Mouse (Mus musculus) heart, postnatal 14 days (tissue): Measurements from ENCODE around the gene Aire. TPM values are rescaled to one million over a fixed set of nuclear protein-coding genes. Genes with fewer than 3 reads are reported as not detected.
A peak's percentile ranks its signal among the peaks of the same experiment; 100 is the strongest.
"Not testable (repeated sequence)": the region's sequence is repeated elsewhere in the genome, so short reads cannot be mapped to it uniquely, and the experiment has no call there.

Experiments
- DNase-seq, 2 experiments: peaks; one replicate each; pipeline ENCODE4 v3.0.0; 2021 to 2022
- intact Hi-C: fragments of 180-260 bp; cut with DNase I; formaldehyde crosslinking; loops from one replicate; pipeline ENCODE4 v1.15.1; 2025
- total RNA-seq, 2 experiments: library from RNA; stranded (reverse); gene quantifications; 2 replicates each; pipeline ENCODE4 v1.2.3; 2021

Gene Aire
- total RNA-seq, 2 experiments from 2014 or later = 0.12 TPM; not detected in 1

DNA sequence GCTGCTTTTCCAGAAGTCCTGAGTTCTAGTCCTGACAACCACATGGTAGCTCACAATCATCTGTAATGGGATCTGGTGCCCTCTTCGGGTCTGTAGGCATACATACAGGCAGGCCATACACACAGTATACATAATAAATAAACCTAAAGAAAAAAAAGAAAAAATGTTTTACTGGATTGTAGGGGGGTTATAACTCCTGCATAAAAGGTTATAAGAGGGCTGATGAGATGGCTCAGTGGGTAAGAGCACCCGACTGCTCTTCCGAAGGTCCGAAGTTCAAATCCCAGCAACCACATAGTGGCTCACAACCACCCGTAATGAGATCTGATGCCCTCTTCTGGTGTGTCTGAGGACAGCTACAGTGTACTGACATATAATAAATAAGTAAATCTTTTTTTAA lies 32.3 kb downstream of the Aire start:
- DNase-seq = not testable (repeated sequence)
- intact Hi-C loops = loop anchor here (10.0 kb wide), 1 partner anchor 394 kb away; no protein-coding TSS in a partner anchor

DNA sequence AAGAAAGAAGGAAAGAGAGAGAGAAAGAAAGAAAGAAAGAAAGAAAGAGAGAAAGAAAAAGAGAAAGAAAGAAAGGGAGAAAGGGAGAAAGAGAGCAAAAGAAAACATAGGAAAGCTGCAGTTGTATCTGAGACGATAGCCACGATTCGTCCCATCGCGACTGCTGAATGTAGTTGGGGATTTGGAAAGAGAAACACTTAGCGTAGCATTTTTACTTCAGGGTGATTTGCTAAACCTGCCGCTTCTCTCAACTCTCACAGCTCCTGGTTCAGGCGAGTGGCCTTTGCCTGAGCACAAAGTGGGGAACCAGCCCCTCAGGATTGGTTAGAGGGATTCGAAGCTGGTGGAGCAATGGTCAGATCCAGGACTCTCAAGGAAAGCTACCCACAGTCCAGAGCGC lies 33.1 kb downstream of the Aire start:
- intact Hi-C loops = loop anchor here (10.0 kb wide), 1 partner anchor 394 kb away; no protein-coding TSS in a partner anchor

DNA sequence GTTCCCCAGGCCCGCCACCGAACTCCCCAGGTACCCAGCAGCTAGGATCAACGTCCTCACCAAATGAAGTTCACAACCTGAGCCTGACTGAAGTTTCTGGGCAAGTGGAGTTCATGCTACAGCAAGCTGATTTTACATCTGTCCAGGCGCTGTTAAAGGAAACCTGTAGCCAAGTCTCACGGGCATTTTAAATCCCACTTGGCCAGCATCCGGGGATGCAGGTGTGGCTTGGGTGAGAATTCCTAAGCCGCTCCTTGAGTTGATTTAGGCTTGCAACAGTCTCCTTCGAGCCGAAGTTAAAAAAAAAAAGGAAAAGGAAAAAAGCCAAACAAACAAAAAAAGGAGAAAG lies 33.5 kb downstream of the Aire start, which contains the start of gene Pfkl:
TSS of gene Pfkl (minus strand) at position 139 of the 349 bp plus-strand sequence.
- intact Hi-C loops = loop anchor here (2.0 to 10.0 kb wide), 2 partner anchors 25 to 395 kb away; no protein-coding TSS in a partner anchor
- no peak for DNase-seq

More for the DNA sequence above, 33.1 kb downstream of the Aire start:
- no peak for DNase-seq

DNA sequence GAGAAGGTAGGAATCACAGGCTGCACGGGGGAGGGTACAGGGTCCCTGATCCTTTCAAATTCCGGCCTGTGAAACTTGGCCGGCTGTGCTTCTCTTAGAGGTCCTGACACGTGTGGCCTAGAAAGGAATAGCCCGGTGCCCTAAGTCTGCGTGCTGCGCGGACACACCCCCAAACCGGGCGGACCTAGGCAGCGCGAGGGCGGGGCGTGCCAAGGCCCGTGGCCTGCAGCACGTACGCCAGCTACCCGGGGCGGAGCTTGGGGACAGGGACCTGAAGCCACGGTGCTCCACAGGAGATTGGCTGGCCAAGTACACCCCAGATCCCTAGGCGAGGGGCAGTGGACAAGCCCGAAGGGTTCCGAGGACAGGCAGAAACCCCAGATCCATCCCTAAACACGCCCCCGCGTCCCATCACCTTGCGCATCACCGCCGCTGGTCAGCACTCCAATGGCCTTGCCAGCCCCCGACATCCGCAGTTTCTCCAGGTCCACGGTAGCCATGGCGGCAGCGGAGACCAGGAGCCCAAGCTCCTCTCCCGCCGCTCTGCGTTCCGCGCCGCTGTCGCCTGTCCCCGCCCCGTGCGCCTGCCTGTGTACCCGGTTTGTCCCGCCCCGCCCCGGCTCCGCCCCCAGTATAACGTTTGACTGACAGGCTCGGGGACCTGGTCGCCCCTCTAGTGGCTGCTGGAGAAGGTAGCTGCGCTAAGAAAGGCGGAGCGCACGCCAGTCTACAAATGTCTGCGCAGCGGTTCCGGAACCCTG lies 34.0 kb downstream of the Aire start:
- intact Hi-C loops = loop anchor here (2.0 kb wide), 1 partner anchor 25 kb away; no protein-coding TSS in a partner anchor
- DNase-seq = peak; percentile 95 to 96

DNA sequence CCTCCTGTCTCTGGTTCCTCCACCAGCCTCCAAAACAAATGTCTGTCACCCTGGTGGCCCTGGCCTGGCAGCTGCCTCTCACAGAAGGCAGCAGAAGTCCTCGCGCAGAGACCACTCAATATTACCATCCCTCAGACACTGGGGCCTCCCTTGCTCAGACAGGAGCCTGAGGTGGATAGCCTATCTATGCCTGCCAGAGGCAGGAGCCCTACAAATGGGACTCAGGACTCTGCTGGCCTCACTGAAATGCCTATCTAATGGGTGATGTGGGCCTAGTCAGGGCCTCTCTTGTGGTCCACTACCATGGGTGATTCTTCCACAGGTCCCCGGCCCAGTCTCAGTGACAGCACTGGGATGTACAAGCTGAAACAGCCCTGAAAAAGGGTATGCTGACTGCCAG lies 35.2 kb downstream of the Aire start:
- intact Hi-C loops = loop anchor here (2.0 kb wide), 1 partner anchor 23 kb away; no protein-coding TSS in a partner anchor
- DNase-seq = no peak

DNA sequence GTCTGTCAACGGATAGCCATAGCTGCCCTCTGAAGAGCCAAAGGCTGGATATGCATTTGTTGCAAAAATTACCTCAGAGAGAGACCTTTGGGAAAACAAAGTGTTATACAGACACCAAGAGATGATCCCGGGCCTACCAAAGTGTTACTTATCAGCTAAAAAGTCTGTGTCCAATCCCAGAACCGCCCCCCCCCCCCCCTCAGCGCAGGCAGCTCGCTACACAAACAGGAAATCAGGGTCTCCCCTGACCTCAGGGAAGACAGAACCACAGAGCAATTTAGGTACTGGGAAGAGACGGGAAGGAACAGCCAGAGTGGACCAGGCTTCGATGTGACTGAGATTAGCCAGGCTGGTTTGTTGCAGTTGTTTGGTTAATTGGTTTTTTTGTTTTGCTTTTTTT lies 36.2 kb downstream of the Aire start:
- intact Hi-C loops = no loop called here
- DNase-seq = no peak

DNA sequence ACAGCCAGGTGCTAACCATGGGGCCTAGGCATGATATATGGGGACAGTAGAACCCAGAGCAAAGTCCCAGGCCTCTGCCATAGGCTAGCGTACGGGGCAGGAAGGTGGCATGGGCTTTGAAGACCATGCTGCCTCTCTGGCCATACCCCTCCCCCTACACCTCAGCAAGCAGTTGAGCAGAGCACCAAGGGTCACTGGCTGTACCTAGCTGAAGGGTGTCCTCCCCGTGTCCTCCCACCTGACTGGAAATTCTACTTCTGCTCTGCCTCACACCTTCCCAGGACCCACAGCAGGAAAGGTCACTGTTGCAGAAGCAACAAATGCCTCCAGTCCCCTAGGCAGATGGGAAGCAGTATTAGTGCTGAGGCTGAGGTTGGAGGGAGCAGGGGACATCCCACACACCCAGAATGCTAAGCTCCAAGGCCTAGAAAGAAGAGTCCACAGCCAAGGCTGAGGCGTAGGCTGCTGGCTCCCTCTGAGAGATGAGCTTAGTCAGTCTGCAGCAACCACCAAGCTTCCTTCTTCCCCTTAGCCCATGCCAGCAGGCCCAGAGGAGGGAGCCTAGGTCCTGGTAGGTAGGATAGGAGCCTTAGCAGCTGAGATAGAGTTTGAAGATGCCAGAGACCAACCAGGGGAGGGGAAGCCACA lies 37.5 kb downstream of the Aire start:
- no peak for DNase-seq
- intact Hi-C loops = no loop called here

DNA sequence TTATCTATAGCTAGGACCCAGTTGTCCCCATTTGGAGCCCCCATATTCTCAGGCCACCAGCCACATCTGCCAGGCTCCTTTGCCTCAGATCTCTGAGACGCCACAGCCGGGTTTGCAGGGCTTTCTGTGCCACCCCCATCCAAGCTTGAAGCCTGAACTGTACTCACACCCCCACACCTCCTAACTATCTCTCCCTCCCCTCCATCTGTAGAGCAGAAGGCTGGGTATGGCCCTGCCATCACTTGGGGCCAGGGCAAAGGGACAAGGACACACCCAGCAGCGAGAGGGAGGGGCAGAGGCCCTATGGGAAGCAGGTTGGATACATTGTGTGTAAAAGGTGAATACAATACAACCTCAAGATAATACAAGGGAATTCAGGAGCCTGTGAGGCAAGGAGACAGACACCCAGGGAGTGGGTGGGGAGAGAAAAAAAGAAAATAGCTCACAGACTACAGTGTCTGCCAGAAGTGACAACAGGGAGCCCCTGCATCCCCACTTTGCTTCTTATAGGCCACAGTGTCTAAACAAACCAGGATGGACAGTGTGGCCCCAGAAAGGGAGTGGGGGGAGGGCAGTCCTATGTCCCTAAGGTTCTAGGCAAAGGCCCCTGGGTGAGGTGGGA lies 38.8 kb downstream of the Aire start:
- no peak for DNase-seq
- intact Hi-C loops = no loop called here

DNA sequence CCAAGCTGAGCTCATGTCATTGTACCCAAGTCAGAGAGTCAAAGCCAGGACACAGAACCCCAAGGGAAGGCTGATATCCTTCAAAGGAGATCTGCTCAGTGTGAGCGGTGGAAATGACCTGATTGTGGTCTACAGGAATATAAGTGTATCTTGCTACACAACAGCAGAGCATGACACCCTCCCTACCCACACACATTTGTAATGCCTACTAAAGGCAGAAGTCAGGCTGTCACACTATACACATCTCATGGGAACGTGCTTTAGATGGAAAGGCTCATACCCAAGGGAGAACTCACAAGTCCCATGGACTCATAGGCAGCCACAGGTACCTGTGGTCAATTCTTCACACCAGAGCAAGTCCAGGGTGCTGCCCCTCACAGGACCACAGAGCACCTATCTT lies 41.1 kb downstream of the Aire start:
- intact Hi-C loops = no loop called here
- no peak for DNase-seq

DNA sequence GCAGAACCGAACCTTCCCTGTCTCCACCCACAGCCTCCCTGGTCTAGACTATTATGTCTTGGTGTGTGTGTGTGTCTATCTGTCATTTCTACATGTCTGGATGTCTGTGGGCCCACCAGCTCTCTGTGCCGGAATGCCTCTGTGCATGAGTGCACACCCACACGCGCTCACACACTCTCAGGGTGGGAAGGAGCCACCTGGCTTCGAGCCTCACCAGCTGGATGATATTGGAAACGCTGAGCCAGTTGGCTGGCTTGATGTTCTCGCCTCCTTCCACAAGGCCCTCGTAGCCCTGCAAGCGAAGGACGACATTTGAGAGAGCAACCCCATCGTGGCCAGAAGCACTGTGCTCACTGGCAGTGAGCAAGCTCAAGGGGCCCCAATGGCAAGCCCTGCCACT lies 41.6 kb downstream of the Aire start:
- intact Hi-C loops = no loop called here
- peak; percentile 62 for DNase-seq

DNA sequence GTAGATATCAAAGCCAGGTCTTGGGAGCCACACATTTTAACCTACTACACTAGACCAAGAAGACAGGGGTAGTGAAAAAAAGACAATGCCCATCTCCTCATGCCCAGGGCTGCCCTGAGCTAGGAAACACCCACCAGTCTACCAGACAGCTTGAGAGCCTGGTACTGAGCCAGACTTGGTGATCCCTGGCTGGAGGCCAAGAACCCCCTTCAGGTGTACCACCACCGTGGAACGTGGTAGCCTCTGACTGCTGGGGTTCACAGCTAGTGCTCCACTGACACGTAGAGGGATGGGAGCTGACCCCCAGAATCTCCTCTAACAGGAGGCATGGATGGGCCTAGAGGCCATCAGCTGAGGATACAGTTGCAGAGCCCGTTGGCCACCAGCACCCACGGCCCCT lies 43.2 kb downstream of the Aire start:
- no peak for DNase-seq
- intact Hi-C loops = no loop called here

DNA sequence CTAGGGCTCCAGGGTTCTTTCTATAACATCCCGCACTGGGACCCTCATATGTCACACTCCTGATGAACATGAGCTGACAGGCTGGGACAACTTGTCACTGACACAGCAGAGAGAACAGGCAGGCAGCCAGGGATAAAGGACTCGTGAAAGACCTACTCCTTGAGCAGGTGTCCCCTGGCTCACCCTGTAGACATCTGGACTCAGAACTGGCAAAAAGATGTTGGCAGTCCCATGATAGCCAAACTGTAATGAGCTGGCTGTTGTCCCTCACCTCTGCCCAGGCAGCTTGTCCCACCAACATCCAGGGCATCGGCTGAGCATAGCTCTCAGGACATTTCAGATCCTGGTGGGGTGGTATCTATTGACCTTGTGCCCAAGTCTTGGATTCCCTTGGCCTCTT lies 47.8 kb downstream of the Aire start:
- DNase-seq = no peak

DNA sequence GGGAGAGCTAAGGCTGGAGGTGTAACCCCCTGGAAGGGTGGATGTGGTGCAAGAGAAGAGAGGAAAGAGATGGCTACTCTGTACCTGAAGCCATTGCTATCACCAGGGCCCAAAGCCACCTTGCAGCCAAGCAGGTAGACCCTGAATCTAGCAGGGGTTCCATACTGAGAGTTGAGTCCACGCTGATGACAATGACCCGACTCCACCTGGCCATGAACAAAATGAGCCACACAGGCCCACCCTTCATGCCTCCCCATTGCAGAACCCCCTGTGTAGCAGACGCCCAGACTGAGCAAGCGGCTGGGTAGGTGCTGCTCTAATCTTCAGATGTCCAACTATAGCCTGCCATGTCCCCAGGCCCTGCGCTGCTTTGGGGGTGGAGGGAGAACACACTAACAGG lies 57.6 kb downstream of the Aire start:
- intact Hi-C loops = loop anchor here (2.0 to 5.0 kb wide), 3 partner anchors 23 to 175 kb away; no protein-coding TSS in a partner anchor
- DNase-seq = no peak

More for the DNA sequence above, 47.8 kb downstream of the Aire start:
- intact Hi-C loops = no loop called here

DNA sequence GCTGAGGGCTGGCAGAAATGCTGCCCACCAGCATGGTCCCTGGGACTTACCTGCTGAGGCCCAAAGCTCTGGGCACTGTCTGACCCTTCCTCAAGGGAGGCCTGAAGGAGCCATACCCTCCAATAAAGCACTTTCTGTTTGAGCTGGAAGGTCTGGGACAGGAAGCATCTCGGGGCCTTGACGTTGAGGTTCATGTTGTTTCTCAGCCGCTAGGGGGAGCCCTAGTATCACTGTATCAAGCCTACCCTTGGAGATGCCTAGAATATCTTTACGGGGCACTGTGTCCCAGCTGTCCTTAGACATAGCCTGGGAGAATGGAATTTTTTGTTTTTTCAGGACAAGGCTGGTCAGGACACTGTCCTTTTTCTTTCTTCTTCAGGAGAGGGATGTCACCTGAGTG lies 58.8 kb downstream of the Aire start:
- intact Hi-C loops = loop anchor here (2.0 to 5.0 kb wide), 3 partner anchors 24 to 176 kb away; no protein-coding TSS in a partner anchor
- peak; percentile 81 to 87 for DNase-seq

Other genes starting within 250 kb of the Aire start
- not detected for gene Gm9639, start 248.5 kb downstream of the Aire start, total RNA-seq
- not detected for gene Gm19668, start 244.5 kb downstream of the Aire start, total RNA-seq
- not detected for gene Gm9507, start 231.8 kb downstream of the Aire start, total RNA-seq
- gene Gm2696, start 228.9 kb downstream of the Aire start, total RNA-seq = not detected
- not detected for gene Krtap10-4, start 216.5 kb downstream of the Aire start, total RNA-seq
- gene Krtap10-10, start 207.7 kb downstream of the Aire start, total RNA-seq = not detected
- not detected for gene Gm36176, start 196.8 kb downstream of the Aire start, total RNA-seq
- not detected for gene Gm10318, start 190.8 kb downstream of the Aire start, total RNA-seq
- not detected for gene Gm3285, start 181.6 kb downstream of the Aire start, total RNA-seq
- gene Lrrc3, start 141.1 kb downstream of the Aire start, total RNA-seq = under 1 TPM; 0.72 to 0.78 TPM
- 1 to 10 TPM in 1 of 2 experiments, under 1 TPM in 1; 0.34 to 1.5 TPM for gene Trpm2, start 73.0 kb downstream of the Aire start, total RNA-seq
- 10 to 100 TPM in 1 of 2 experiments, 1 to 10 TPM in 1; 8.1 to 10.2 TPM for gene 1810043G02Rik, start 65.1 kb downstream of the Aire start, total RNA-seq
- 100 to 1,000 TPM; 104 to 107 TPM for gene Pfkl, start 33.5 kb downstream of the Aire start, total RNA-seq
- gene Dnmt3l, start 1.7 kb downstream of the Aire start, total RNA-seq = not detected
- 1 to 10 TPM; 5.5 to 6.0 TPM for gene Icosl, start 25.7 kb upstream of the Aire start, total RNA-seq
- gene D10Jhu81e, start 126.2 kb upstream of the Aire start, total RNA-seq = 100 to 1,000 TPM; 380 to 389 TPM
- gene Pwp2, start 141.5 kb upstream of the Aire start, total RNA-seq = 1 to 10 TPM; 7.0 to 8.2 TPM
- gene Trappc10, start 201.0 kb upstream of the Aire start, total RNA-seq = 10 to 100 TPM; 42.0 to 42.8 TPM